Mouse (Mus musculus) spleen, adult 2 months (tissue): ENCODE data around the gene Med24.

Experiments
- CTCF ChIP-seq: fragments of 200-500 bp; IDR thresholded peaks from 2 replicates; pipeline ENCODE4 v1.5.1; 2011; ENCODE audit warnings: mild to moderate bottlenecking, inconsistent platforms; ENCODE audit not compliant: insufficient read depth, insufficient read length, insufficient replicate concordance; ENCODE audit errors: extremely low read depth
- POLR2A ChIP-seq: fragments of 200-500 bp; IDR thresholded peaks from 2 replicates; pipeline ENCODE4 v1.6.1; 2011; ENCODE audit warnings: low read depth, low read length, inconsistent platforms

GRCm38 (mm10) chr11:98756711-98757110 is 27.5 kb upstream of the Med24 start:
- no peak for TF ChIP-seq CTCF
- no peak for TF ChIP-seq POLR2A
